Mouse (Mus musculus): ENCODE measurements at regions not wholly inside any gene's neighbourhood (a gene's known extent, or its start where the extent isn't known, plus 50 kb on each side); places are given as distances from the start of the nearest gene placed in this dataset.
"Not testable (repeated sequence)": the region's sequence is repeated elsewhere in the genome, so short reads cannot be mapped to it uniquely, and the experiment has no call there.

GRCm38 (mm10) chr12:74825664-74826063 lies 351.5 kb downstream of the Kcnh5 start:
- ATAC-seq (ENCODE audit: poor library complexity, severe bottlenecking) = no peak

GRCm38 (mm10) chr12:74824735-74825494 lies 352.2 kb downstream of the Kcnh5 start:
- peak; percentile 71 for ATAC-seq (ENCODE audit: poor library complexity, severe bottlenecking)

GRCm38 (mm10) chr12:74816181-74816580 lies 361.0 kb downstream of the Kcnh5 start:
- not testable (repeated sequence) for ATAC-seq (ENCODE audit: poor library complexity, severe bottlenecking)

GRCm38 (mm10) chr12:74808571-74808970 lies 368.6 kb downstream of the Kcnh5 start:
- ATAC-seq (ENCODE audit: poor library complexity, severe bottlenecking) = not testable (repeated sequence)

GRCm38 (mm10) chr12:74807926-74808325 lies 369.2 kb downstream of the Kcnh5 start:
- not testable (repeated sequence) for ATAC-seq (ENCODE audit: poor library complexity, severe bottlenecking)

GRCm38 (mm10) chr12:74803740-74804512 lies 373.2 kb downstream of the Kcnh5 start:
- ATAC-seq (ENCODE audit: poor library complexity, severe bottlenecking) = peak; percentile 70

GRCm38 (mm10) chr12:74792036-74792435 lies 385.1 kb downstream of the Kcnh5 start:
- ATAC-seq (ENCODE audit: poor library complexity, severe bottlenecking) = no peak

- no peak for ATAC-seq (ENCODE audit: poor library complexity, severe bottlenecking)
Measured at GRCm38 (mm10) chr12:74762284-74762683, 414.8 kb downstream of the Kcnh5 start.

GRCm38 (mm10) chr12:74745051-74745450 lies 428.9 kb upstream of the Gm11042 start:
- no peak for ATAC-seq (ENCODE audit: poor library complexity, severe bottlenecking)

- no peak for ATAC-seq (ENCODE audit: poor library complexity, severe bottlenecking)
Measured at GRCm38 (mm10) chr12:74728866-74729265, 412.7 kb upstream of the Gm11042 start.

- ATAC-seq (ENCODE audit: poor library complexity, severe bottlenecking) = no peak
Measured at GRCm38 (mm10) chr12:74679149-74679548, 363.0 kb upstream of the Gm11042 start.

- ATAC-seq (ENCODE audit: poor library complexity, severe bottlenecking) = no peak
Measured at GRCm38 (mm10) chr12:74677835-74678234, 361.6 kb upstream of the Gm11042 start.

GRCm38 (mm10) chr12:74658406-74658805 lies 342.2 kb upstream of the Gm11042 start:
- ATAC-seq (ENCODE audit: poor library complexity, severe bottlenecking) = no peak

GRCm38 (mm10) chr12:74657036-74657648 lies 340.9 kb upstream of the Gm11042 start:
- no peak for ATAC-seq (ENCODE audit: poor library complexity, severe bottlenecking)

GRCm38 (mm10) chr12:74651256-74651655 lies 335.1 kb upstream of the Gm11042 start:
- ATAC-seq (ENCODE audit: poor library complexity, severe bottlenecking) = no peak

GRCm38 (mm10) chr12:74632827-74633226 lies 316.6 kb upstream of the Gm11042 start:
- no peak for ATAC-seq (ENCODE audit: poor library complexity, severe bottlenecking)

- ATAC-seq (ENCODE audit: poor library complexity, severe bottlenecking) = no peak
Measured at GRCm38 (mm10) chr12:74595208-74595607, 279.0 kb upstream of the Gm11042 start.

GRCm38 (mm10) chr12:74554599-74554998 lies 238.4 kb upstream of the Gm11042 start:
- no peak for ATAC-seq (ENCODE audit: poor library complexity, severe bottlenecking)

- ATAC-seq (ENCODE audit: poor library complexity, severe bottlenecking) = no peak
Measured at GRCm38 (mm10) chr12:74544172-74544571, 228.0 kb upstream of the Gm11042 start.

- ATAC-seq (ENCODE audit: poor library complexity, severe bottlenecking) = no peak
Measured at GRCm38 (mm10) chr12:74534882-74535281, 218.7 kb upstream of the Gm11042 start.

- no peak for ATAC-seq (ENCODE audit: poor library complexity, severe bottlenecking)
Measured at GRCm38 (mm10) chr12:74528983-74529566, 212.9 kb upstream of the Gm11042 start.

Data from megakaryocyte, adult 5-6 weeks (primary cell).